Mouse (Mus musculus) bone marrow macrophage, adult 2 months (primary cell): ENCODE results near the gene Serinc5. TPM values are rescaled to one million over a fixed set of nuclear protein-coding genes. Genes with fewer than 3 reads are reported as not detected.
A peak's percentile ranks its signal among the peaks of the same experiment; 100 is the strongest.
"Not testable (repeated sequence)": the region's sequence is repeated elsewhere in the genome, so short reads cannot be mapped to it uniquely, and the experiment has no call there.

Experiments used
- H3K27ac ChIP-seq: 2 replicates; pipeline ENCODE4 v1.5.1; 2012; ENCODE audit warnings: low read depth, low read length; ENCODE audit not compliant: insufficient read depth
- H3K4me1 ChIP-seq: 2 replicates; pipeline ENCODE4 v1.6.1; 2012; ENCODE audit warnings: low read length; ENCODE audit not compliant: control insufficient read depth, insufficient read depth
- H3K4me3 ChIP-seq: 2 replicates; pipeline ENCODE4 v1.5.1; 2012; ENCODE audit warnings: mild to moderate bottlenecking, low read length, moderate library complexity; ENCODE audit not compliant: insufficient read depth
- CTCF ChIP-seq: IDR thresholded peaks from 2 replicates; pipeline ENCODE4 v1.5.1; 2012; ENCODE audit warnings: low read depth, mild to moderate bottlenecking, low read length, moderate library complexity
- POLR2A ChIP-seq: IDR thresholded peaks from 2 replicates; pipeline ENCODE4 v1.6.1; 2012; ENCODE audit warnings: mild to moderate bottlenecking, low read depth, low read length, borderline replicate concordance
- polyA plus RNA-seq: library from polyadenylated mRNA; stranded (reverse); fragments of >200 nt; gene quantifications from 2 replicates; pipeline ENCODE4 v1.2.4, GENCODE M21; 2012; ENCODE audit not compliant: missing spikeins, insufficient read depth, insufficient read length

The Serinc5 gene
- polyA plus RNA-seq, 1 experiment, result 17.5 TPM

- Histone ChIP-seq H3K27ac (no peak overlapping the region), H3K4me1 (no peaks in the 10 kb centered on the region), H3K4me3 (no peak overlapping the region)
- TF ChIP-seq CTCF (no peak), POLR2A (no peak)
Measured at GRCm38 (mm10) chr13:92592268-92592785, 18.6 kb upstream of the Serinc5 start.

- Histone ChIP-seq H3K27ac (no peak overlapping the region), H3K4me1 (no peaks in the 10 kb centered on the region), H3K4me3 (no peak overlapping the region)
- TF ChIP-seq CTCF (no peak), POLR2A (no peak)
Measured at GRCm38 (mm10) chr13:92592786-92593635, 17.9 kb upstream of the Serinc5 start.

- Histone ChIP-seq H3K4me1 (no peaks in the 10 kb centered on the region), H3K4me3 (no peak overlapping the region), H3K27ac (no peak overlapping the region)
Measured at GRCm38 (mm10) chr13:92593731-92594396, 17.0 kb upstream of the Serinc5 start.

GRCm38 (mm10) chr13:92594481-92594880, 16.4 kb upstream of the Serinc5 start:
- Histone ChIP-seq H3K27ac (no peak overlapping the region), H3K4me1 (no peaks in the 10 kb centered on the region), H3K4me3 (no peak overlapping the region)
- TF ChIP-seq POLR2A (no peak), CTCF (no peak)

More at GRCm38 (mm10) chr13:92593731-92594396, 17.0 kb upstream of the Serinc5 start:
- no peak for TF ChIP-seq POLR2A
- no peak for TF ChIP-seq CTCF

GRCm38 (mm10) chr13:92594907-92595306, 16.0 kb upstream of the Serinc5 start:
- Histone ChIP-seq H3K4me1 (no peaks in the 10 kb centered on the region), H3K27ac (no peak overlapping the region), H3K4me3 (no peak overlapping the region)
- TF ChIP-seq POLR2A (no peak), CTCF (no peak)

- Histone ChIP-seq H3K4me1 (no peaks in the 10 kb centered on the region), H3K4me3 (no peak overlapping the region), H3K27ac (no peak overlapping the region)
- TF ChIP-seq CTCF (no peak), POLR2A (no peak)
Measured at GRCm38 (mm10) chr13:92595424-92595823, 15.5 kb upstream of the Serinc5 start.

- H3K4me1 ChIP-seq, H3K27ac ChIP-seq, H3K4me3 ChIP-seq: not testable (repeated sequence)
Measured at GRCm38 (mm10) chr13:92605306-92605705, 5.6 kb upstream of the Serinc5 start.

- no peak overlapping the region for H3K27ac ChIP-seq
- no peak for TF ChIP-seq POLR2A
- no peak for TF ChIP-seq CTCF
- peaks cover 12% of the 10 kb centered on the region for H3K4me1 ChIP-seq
- H3K4me3 ChIP-seq, result peak overlapping the region; percentile 89
Measured at GRCm38 (mm10) chr13:92609486-92610310, 1.2 kb upstream of the Serinc5 start.

- TF ChIP-seq POLR2A (no peak), CTCF (no peak)
- peaks cover 12% of the 10 kb centered on the region for H3K4me1 ChIP-seq
- peak overlapping the region; percentile 89 for H3K4me3 ChIP-seq
- H3K27ac ChIP-seq, result no peak overlapping the region
Measured at GRCm38 (mm10) chr13:92611254-92611784, 428 bp downstream of the Serinc5 start.
